Mouse (Mus musculus) limb, embryonic 10.5 days (tissue): ENCODE data around the gene Slc19a1. TPM values are rescaled to one million over a fixed set of nuclear protein-coding genes. Genes with fewer than 3 reads are reported as not detected.

Source experiments
- DNase-seq: peaks from one replicate; pipeline ENCODE4 v3.0.0-alpha.2; 2017; ENCODE audit warnings: low spot score
- H3K27ac ChIP-seq: fragments of 300-500 bp; sonication (generic); 2 replicates; pipeline ENCODE4 v1.5.1; 2016; ENCODE audit warnings: mild to moderate bottlenecking
- H3K27me3 ChIP-seq: fragments of 300-500 bp; sonication (generic); 2 replicates; pipeline ENCODE4 v1.6.1; 2016; ENCODE audit warnings: low read depth, mild to moderate bottlenecking; ENCODE audit not compliant: poor library complexity, severe bottlenecking
- H3K36me3 ChIP-seq: fragments of 300-500 bp; sonication (generic); 2 replicates; pipeline ENCODE4 v1.6.1; 2016; ENCODE audit warnings: mild to moderate bottlenecking, moderate library complexity
- H3K4me1 ChIP-seq: fragments of 300-500 bp; sonication (generic); 2 replicates; pipeline ENCODE4 v1.6.1; 2016
- H3K4me3 ChIP-seq: fragments of 300-500 bp; sonication (generic); 2 replicates; pipeline ENCODE4 v1.5.1; 2016; ENCODE audit warnings: mild to moderate bottlenecking, moderate library complexity
- H3K9me3 ChIP-seq: fragments of 300-500 bp; sonication (generic); replicated peaks from 2 replicates; pipeline ENCODE4 v1.6.1; 2016; ENCODE audit warnings: mild to moderate bottlenecking
- WGBS: fragments of 180-500 bp; shearing (Covaris S2); methylation state at CpG from one replicate; pipeline ENCODE4 v1.1.7; 2016; 5-methylcytosine and 5-hydroxymethylcytosine counted together
- polyA plus RNA-seq: library from polyadenylated mRNA; unstranded; fragments of >200 nt; fragmentation: Nextera tagmentation; extraction: Ambion mirVana; gene quantifications from 2 replicates; pipeline ENCODE4 v1.2.1, GENCODE M21; 2016

Gene Slc19a1
- 42.4 and 47.2 TPM in 2 replicates for polyA plus RNA-seq

DNA sequence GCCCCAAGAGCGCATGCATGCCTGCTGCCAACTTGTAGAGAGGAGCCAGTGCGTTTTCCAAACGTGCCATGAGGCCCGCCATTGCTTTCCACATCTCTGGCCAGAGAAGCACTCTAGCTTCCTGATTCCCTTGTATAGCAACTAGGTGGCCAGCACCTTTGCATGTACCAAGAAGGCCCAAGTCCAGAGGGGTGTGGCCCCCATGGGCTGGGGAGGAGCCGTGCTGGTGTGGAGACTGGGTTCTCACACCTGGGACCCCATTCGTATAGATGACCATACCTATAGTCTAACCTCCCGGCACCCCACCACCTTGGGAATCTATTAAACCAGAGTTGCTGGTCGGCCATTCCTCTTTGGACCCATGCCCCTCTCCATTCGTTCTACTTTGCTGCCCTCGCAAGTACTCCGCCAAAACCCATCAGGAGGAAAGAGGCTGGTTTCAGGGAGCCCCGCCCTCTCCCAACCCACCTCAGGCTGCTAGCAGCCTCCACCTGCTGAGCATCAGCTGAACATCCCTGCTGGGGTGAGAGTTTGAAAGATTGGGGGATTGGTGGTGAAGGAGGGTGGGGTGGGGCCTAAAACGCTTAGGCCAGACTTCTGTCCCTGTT, at the start of gene Slc19a1:
Gene Slc19a1 (plus strand): TSS at position 474 of the 608 bp plus-strand sequence.
- Histone ChIP-seq H3K36me3 (peaks cover 8% of the 10 kb centered on the region), H3K27ac (peak within 1 kb of the TSS; percentile 90)
- WGBS, result 30% methylated on average over 13 of the region's 13 CpGs

DNA sequence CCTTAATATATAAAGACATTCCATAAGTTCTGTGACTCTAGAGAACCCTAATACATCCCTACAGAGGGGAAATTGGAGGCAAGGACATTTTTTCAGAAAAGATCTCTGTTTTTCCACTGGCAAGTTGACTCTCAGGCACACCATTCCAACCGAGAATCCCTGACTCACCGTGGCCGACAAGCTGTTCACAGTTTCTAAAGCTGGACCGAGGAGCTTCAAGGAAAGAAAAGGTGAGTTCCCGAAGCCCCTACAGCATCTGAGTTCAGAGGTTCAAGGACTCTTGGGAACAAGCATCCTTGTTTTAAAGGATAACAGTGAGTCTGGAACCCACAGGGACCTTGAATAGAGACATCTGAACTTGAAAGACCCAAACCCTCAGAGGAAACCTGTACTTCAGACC, 43.5 kb upstream of the Slc19a1 start:
- Histone ChIP-seq H3K9me3 (no peaks in the 10 kb centered on the region), H3K36me3 (no peaks in the 10 kb centered on the region), H3K4me3 (no peak overlapping the region), H3K4me1 (peaks cover 13% of the 10 kb centered on the region), H3K27ac (no peak overlapping the region), H3K27me3 (no peaks in the 10 kb centered on the region)
- no peak for DNase-seq
- WGBS, result 91% methylated on average over 5 of the region's 5 CpGs

More for the DNA sequence above, at the start of gene Slc19a1:
- Histone ChIP-seq H3K4me3 (peak within 1 kb of the TSS; percentile 80), H3K4me1 (peaks cover 35% of the 10 kb centered on the region), H3K27me3 (peaks cover 13% of the 10 kb centered on the region), H3K9me3 (no peaks in the 10 kb centered on the region)
- DNase-seq, result no peak

DNA sequence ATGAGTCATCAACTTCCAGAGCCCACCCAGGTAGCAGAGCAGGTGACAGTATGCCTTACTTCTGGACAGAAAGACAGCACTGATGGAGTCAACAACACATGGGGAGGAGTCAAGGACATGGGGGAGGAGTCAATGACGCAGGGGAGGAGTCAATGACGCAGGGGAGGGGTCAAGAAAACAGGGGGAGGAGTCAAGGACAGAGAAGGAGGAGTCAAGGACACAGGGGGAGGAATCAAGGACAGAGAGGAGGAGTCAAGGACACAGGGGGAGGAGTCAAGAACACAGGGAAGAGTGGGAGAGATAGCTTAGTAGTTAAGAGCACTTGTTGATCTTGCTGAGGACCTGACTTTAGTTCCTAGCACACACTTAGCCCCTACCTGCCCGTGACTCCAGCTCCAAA, 39.6 kb upstream of the Slc19a1 start:
- Histone ChIP-seq H3K9me3 (no peaks in the 10 kb centered on the region), H3K27ac (no peak overlapping the region), H3K27me3 (no peaks in the 10 kb centered on the region), H3K4me3 (no peak overlapping the region), H3K4me1 (peaks cover 13% of the 10 kb centered on the region), H3K36me3 (no peaks in the 10 kb centered on the region)
- 60% methylated on average over 3 of the region's 3 CpGs for WGBS
- no peak for DNase-seq

GRCm38 (mm10) chr10:76997759-76998513, 34.1 kb upstream of the Slc19a1 start:
- no peak overlapping the region for H3K4me3 ChIP-seq
- H3K27me3 ChIP-seq, result no peaks in the 10 kb centered on the region
- no peaks in the 10 kb centered on the region for H3K9me3 ChIP-seq
- WGBS, result 87% methylated on average over 17 of the region's 17 CpGs
- H3K4me1 ChIP-seq, result no peaks in the 10 kb centered on the region
- DNase-seq, result no peak
- no peaks in the 10 kb centered on the region for H3K36me3 ChIP-seq
- H3K27ac ChIP-seq, result no peak overlapping the region

DNA sequence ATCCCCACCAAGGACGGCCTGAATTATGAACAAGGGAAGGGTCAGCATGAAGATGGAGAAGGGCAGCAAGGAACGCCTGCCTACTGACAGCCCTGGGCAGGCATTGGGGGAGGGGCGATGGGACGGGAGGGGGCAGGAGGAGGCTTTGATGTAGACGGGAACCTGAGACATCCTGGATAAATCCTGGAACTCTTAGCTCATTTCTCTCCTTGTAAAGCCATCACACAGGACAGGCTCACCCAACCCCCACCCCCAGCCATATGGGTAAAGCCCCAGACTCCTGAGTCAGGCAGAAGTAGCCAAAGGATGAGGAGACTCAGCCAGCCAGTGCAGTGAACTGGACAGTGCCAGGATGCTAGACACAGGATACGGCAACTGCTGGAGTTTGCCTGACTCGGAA, 27.1 kb upstream of the Slc19a1 start:
- WGBS, result 10% methylated on average over 7 of the region's 7 CpGs
- H3K36me3 ChIP-seq, result no peaks in the 10 kb centered on the region
- H3K9me3 ChIP-seq, result no peaks in the 10 kb centered on the region
- H3K4me3 ChIP-seq, result no peak overlapping the region
- peaks cover 34% of the 10 kb centered on the region for H3K4me1 ChIP-seq
- peak overlapping the region; percentile 79 for H3K27ac ChIP-seq
- peak; percentile 58 for DNase-seq
- no peaks in the 10 kb centered on the region for H3K27me3 ChIP-seq

DNA sequence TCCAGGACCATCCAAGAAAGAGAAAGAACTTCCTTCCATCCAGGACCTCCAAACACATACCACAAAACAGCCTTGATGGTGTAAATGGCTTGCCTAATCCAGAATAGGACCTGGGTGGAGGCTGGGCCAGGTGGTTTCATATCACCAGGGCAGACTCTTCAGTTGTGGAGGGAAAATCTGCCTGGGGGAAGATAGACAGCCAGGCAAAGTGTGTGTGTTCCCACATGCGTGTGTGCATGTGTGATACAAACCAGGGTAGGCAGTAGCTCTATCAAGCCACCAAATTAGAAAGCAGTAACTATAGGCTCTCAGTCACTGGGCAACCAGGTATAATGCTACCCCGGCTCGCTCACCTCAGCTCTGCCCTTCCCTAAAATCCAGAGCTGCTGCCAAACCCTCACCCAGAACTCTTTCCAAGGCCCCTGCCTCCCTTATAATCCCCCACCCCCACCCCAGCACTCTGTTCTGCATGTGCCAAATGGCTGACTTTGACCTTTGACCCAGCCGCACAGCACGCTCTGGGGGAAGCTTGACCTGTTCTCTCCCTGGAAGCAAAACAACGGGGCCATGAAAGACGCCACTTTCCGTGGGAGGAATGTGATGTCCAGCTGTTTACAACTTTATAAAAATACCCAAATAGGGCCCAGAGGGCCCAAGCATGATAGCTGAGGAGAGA, 24.5 kb upstream of the Slc19a1 start:
- peak overlapping the region; percentile 87 for H3K27ac ChIP-seq
- H3K4me3 ChIP-seq, result no peak overlapping the region
- DNase-seq, result peak; percentile 63
- no peaks in the 10 kb centered on the region for H3K36me3 ChIP-seq
- no peaks in the 10 kb centered on the region for H3K9me3 ChIP-seq
- no peaks in the 10 kb centered on the region for H3K27me3 ChIP-seq
- 29% methylated on average over 8 of the region's 8 CpGs for WGBS
- H3K4me1 ChIP-seq, result peaks cover 34% of the 10 kb centered on the region

- H3K36me3 ChIP-seq, result no peaks in the 10 kb centered on the region
- DNase-seq, result peak; percentile 57
- peaks cover 34% of the 10 kb centered on the region for H3K4me1 ChIP-seq
- no peaks in the 10 kb centered on the region for H3K27me3 ChIP-seq
- H3K27ac ChIP-seq, result peak overlapping the region; percentile 87
- H3K9me3 ChIP-seq, result no peaks in the 10 kb centered on the region
- H3K4me3 ChIP-seq, result no peak overlapping the region
- 32% methylated on average over 9 of the region's 9 CpGs for WGBS
Observed at GRCm38 (mm10) chr10:77008109-77008561, 23.9 kb upstream of the Slc19a1 start.

- DNase-seq, result no peak
- Histone ChIP-seq H3K4me1 (peaks cover 34% of the 10 kb centered on the region), H3K4me3 (no peak overlapping the region), H3K27me3 (no peaks in the 10 kb centered on the region), H3K36me3 (no peaks in the 10 kb centered on the region), H3K9me3 (no peaks in the 10 kb centered on the region), H3K27ac (peak overlapping the region; percentile 87)
- WGBS, result 87% methylated on average over 3 of the region's 3 CpGs
Observed at GRCm38 (mm10) chr10:77008698-77009097, 23.3 kb upstream of the Slc19a1 start.

- Histone ChIP-seq H3K4me1 (peaks cover 19% of the 10 kb centered on the region), H3K27ac (no peak overlapping the region), H3K4me3 (no peak overlapping the region), H3K27me3 (no peaks in the 10 kb centered on the region), H3K36me3 (no peaks in the 10 kb centered on the region), H3K9me3 (no peaks in the 10 kb centered on the region)
- WGBS, result 82% methylated on average over 4 of the region's 4 CpGs
- DNase-seq, result no peak
Observed at GRCm38 (mm10) chr10:77011681-77012080, 20.4 kb upstream of the Slc19a1 start.

GRCm38 (mm10) chr10:77016080-77016479, 16.0 kb upstream of the Slc19a1 start:
- no peaks in the 10 kb centered on the region for H3K36me3 ChIP-seq
- no peaks in the 10 kb centered on the region for H3K9me3 ChIP-seq
- H3K27me3 ChIP-seq, result no peaks in the 10 kb centered on the region
- no peak for DNase-seq
- H3K4me1 ChIP-seq, result no peaks in the 10 kb centered on the region
- no peak overlapping the region for H3K4me3 ChIP-seq
- WGBS, result 87% methylated on average over 7 of the region's 7 CpGs
- no peak overlapping the region for H3K27ac ChIP-seq

DNA sequence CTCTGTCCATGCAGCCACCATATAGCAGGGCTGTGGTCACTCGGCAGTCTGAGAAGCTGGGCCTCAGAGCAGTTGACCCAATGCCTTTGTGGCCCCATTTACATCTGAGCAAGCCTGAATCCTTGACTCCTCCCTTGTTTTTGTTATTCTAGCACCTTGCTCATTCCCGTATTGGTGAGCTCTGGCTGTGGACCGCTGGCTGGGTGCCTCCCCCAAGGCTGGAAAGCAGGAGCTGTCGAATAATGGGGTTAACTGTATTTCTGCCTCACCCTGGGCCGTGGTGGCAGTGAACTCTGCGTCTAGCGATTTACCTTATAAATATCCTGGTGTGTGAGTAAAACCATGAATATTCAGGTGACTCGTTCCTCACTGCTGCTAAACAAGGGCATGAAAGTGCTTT, 15.5 kb upstream of the Slc19a1 start:
- H3K27ac ChIP-seq, result no peak overlapping the region
- WGBS, result 56% methylated on average over 8 of the region's 8 CpGs
- no peak overlapping the region for H3K4me3 ChIP-seq
- peaks cover under 1% of the 10 kb centered on the region; the same call in 1 of the 2 replicates for H3K4me1 ChIP-seq
- DNase-seq, result no peak
- no peaks in the 10 kb centered on the region for H3K27me3 ChIP-seq
- no peaks in the 10 kb centered on the region for H3K9me3 ChIP-seq
- no peaks in the 10 kb centered on the region for H3K36me3 ChIP-seq

GRCm38 (mm10) chr10:77017061-77017460, 15.0 kb upstream of the Slc19a1 start:
- H3K27ac ChIP-seq, result no peak overlapping the region

DNA sequence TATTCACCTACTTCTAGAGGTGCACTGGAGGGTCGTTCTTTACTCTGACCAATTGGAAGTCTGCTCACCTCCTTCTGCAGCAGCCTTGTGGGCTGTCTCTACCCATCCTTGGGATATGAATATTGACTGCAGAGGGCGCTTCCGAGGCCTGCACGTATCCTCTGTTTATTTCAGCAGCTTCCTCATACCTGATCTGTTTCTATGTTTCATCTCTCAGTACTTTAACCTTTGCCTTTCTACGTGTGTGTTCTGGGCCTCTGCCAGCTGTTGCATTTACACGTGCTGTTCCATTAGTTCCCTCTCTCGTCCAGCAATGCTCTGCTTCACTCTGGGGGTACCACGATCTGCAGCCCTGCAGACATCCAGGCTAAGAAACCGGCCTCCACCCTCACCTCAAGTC, 14.4 kb upstream of the Slc19a1 start:
- H3K27ac ChIP-seq, result no peak overlapping the region
- WGBS, result 78% methylated on average over 9 of the region's 9 CpGs
- H3K36me3 ChIP-seq, result no peaks in the 10 kb centered on the region
- no peaks in the 10 kb centered on the region for H3K27me3 ChIP-seq
- DNase-seq, result no peak
- no peaks in the 10 kb centered on the region for H3K9me3 ChIP-seq
- H3K4me3 ChIP-seq, result no peak overlapping the region
- H3K4me1 ChIP-seq, result peaks cover 4% of the 10 kb centered on the region; the same call in 1 of the 2 replicates

More at GRCm38 (mm10) chr10:77017061-77017460, 15.0 kb upstream of the Slc19a1 start:
- DNase-seq, result no peak
- H3K9me3 ChIP-seq, result no peaks in the 10 kb centered on the region
- H3K27me3 ChIP-seq, result no peaks in the 10 kb centered on the region
- H3K4me1 ChIP-seq, result peaks cover 4% of the 10 kb centered on the region; the same call in 1 of the 2 replicates
- no peak overlapping the region for H3K4me3 ChIP-seq
- WGBS, result 94% methylated on average over 2 of the region's 2 CpGs
- no peaks in the 10 kb centered on the region for H3K36me3 ChIP-seq
